Mouse (Mus musculus) E14TG2a.4 (cell line): Measurements from ENCODE around the gene Cbx1.

Experiments
- CTCF ChIP-seq: conservative IDR thresholded peaks from 2 replicates; pipeline ENCODE4 v1.5.1; 2014; ENCODE audit warnings: low read length
- POU5F1 ChIP-seq: IDR thresholded peaks from 2 replicates; pipeline ENCODE4 v1.6.1; 2014; ENCODE audit warnings: low read length, borderline replicate concordance

GRCm38 (mm10) chr11:96760042-96760441 is 28.9 kb upstream of the Cbx1 start:
- TF ChIP-seq CTCF, result peak; percentile 90
- no peak for TF ChIP-seq POU5F1
